Mouse (Mus musculus) embryo, embryonic 9.5 days (tissue): Measurements from ENCODE around the gene 0610040J01Rik.
A peak's percentile ranks its signal among the peaks of the same experiment; 100 is the strongest.

Experiments used
- DNase-seq: peaks from one replicate; pipeline ENCODE4 v3.0.0-alpha.2; 2017; ENCODE audit errors: extremely low spot score

0610040J01Rik gene

DNA sequence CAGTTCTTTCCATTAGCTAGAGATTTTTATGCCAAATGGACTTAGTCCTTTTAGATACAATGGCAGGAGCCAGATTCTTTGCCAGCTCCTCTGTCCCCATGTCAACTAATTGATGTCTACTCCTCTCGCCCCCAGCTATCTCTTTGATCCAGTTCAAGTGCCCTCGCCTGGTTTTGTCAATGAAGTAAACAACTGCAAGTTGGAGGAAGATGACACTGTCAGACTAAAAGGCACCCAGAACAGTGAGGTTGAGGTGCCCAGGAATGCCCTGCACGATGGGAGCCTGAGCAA is 85.6 kb downstream of the 0610040J01Rik start:
- no peak for DNase-seq

DNA sequence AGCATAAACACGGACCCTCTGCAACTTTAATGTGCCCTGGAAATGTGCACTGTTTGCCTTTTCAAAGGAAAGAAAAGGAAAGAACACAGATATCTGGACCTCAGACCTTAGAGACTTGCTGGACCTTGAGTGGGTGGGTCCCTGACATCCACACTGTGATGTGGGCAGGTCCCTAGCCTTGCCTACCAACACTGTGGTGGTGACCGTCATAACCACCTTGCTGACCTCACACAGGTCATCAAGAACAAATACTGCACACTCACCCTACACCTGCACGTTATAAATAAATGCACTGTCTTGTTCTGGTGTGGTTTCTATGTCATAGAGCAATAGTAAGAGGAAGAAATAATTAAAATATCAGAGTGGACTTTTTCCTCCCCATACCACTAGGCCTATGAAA is 91.2 kb downstream of the 0610040J01Rik start:
- no peak for DNase-seq

DNA sequence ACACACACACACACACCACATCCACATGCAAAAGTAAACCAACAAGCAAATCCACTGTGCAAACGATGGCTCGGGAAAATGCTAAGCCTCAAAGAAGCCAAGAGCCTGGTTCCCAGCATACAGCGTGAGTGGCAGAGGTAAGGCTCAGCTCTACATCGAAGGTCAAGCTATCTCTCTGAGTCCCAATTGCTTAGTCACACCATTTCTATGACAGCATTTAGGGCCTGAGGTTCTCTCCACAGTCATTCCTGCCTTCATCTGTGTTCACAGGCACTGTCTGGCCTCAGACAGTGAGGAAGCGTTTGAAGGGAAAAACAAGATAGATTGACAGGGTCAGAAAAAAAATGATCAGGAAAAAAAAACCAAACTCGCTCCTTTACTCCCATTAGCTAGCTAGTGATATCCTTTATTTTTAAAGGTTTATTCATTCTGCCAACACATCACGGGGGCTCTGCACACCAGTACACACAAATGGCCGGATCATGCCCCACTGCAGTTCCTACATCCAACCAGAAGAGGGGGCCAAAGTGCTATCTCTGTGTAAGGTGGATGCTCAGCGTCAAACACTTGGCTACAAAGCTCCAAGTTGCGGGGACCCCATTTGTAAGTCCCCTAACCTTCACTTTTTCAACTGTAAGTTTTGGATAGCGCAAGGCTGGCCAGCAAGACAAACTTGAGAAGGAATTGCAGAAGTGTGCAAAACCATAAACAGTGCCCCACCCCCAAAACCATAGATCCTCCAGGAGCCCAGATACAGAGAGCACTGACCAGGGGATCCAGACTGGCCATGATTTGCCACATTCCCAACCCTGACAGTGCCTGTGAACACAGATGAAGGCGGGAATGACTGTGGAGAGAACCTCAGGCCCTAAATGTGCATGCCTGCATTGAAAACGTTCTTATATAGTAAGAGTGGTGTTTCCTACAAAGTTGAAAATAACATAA is 94.3 kb downstream of the 0610040J01Rik start:
- DNase-seq = peak; percentile 85

DNA sequence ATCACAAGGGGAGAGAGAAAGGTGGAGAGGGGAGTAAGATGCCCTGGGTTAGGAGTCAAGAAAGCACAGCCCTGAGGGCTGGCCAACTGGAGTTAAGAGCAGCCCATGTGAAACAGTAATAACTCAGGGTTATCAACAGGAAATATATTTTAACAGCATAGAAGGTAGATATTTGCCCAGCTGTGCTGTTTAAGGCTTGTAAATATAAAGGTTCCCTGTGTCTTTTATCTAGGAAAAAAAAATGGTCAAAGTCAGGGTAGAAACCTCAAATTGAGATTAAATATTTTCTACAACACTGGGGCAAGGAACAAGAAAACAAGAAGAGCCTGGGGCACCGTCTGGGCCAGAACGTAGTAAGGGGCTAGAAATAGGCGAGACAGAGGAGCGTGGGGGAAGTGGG is 95.3 kb downstream of the 0610040J01Rik start:
- no peak for DNase-seq

DNA sequence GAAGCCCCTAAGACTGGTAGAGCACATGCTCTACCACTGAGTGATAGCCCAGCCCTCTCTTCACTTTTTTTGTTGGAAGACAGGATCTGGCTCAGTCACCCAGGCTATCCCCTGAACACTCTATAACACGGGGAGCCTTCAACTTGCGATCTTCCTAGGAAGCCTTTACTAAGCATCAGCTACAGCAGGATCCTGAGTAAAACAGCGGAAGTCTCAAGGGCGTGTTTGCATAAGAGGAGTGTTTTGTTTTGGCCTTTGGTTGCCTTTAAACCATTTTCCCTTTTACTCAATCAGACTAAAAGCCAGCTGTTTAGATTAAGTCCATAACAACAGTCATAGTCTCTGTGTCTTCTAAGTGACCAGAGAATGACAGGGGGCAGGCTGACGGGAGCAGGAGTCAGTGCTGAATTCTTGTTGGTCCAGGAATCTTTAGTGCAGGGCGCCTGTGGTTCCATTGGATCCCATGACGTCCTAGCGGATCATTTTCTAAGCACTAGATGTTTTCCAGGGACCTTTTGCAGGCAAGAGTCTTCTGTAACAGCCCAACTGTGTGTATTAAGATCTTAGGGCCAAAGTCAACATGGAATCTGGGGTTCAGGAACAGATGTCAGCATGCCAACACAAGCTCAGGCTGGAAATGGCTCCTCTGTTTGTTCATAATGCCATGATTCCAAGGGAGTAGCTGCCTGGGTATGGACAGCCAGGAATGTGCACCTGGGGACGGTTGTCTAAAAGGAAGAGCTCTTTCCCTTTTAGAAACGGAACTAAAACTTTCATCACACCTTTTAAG is 98.2 kb downstream of the 0610040J01Rik start:
- no peak for DNase-seq

DNA sequence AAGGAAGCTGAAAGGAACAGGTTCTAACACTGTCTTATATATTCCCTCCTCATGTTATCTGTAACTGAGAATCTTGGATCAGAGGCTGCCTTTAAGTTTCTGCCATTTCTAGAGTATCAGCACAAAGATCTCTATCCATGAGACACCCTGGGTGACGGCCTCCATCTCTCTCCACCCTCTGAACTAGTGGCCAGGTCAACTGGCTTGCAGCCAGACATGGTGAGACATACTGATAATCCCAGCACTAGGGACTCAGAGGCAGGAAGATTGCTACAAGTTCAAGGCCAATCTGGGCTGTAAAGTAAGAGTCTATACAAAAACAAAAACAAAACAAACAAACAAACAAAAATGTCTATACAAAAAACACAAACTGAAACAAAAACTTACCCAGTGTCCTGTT is 102.7 kb downstream of the 0610040J01Rik start:
- no peak for DNase-seq

DNA sequence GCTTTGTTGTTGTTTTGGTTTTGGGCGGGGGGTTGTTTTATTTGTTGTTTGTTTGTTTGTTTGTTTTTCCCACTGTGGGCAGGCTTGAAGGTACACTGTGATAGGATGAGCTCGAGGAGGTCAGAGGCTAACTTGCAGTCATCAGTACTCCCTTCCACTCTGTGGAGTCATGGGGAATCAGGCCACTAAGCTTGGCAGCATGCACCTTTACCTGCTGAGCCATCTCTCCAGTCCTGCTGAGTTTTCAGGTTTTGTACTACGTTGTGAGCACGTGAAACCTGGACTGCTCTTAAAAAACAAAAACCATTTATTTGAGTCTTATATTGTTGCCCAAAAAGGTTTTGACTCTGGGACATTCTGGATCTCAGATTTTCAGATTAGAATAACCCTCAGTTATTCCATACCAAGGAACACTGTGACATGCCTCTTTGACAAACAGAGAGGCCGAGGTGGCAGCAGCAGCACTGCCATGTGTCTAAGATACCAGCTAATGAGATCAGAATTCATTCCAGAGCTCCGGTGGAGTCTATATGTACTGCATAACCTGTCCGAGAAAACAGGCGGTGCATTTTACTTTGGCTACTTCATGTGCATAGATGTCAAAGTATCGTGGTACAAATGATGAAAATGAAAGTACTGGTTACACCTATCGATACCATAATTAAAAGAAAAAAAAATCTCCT is 104.4 kb downstream of the 0610040J01Rik start:
- DNase-seq = no peak

DNA sequence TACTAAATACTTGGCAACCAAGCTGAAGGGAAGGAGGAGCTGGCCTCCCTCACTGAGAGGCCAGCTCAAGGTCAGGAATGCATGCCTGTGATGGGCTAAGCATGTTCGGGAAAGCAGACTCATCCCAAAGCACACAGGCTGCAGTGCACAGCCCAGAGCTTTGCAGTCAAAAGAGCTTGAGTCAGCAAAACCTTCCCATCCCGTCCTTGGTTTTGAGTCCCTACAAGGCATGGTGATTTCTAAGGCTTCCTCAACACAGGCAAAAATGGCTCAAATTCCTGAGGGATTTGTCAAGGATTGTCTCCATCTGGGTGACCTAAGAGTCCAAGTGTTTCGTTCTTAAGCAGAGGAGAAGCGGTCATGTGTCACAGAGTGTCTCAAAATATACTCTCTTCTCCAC is 106.0 kb downstream of the 0610040J01Rik start:
- no peak for DNase-seq

DNA sequence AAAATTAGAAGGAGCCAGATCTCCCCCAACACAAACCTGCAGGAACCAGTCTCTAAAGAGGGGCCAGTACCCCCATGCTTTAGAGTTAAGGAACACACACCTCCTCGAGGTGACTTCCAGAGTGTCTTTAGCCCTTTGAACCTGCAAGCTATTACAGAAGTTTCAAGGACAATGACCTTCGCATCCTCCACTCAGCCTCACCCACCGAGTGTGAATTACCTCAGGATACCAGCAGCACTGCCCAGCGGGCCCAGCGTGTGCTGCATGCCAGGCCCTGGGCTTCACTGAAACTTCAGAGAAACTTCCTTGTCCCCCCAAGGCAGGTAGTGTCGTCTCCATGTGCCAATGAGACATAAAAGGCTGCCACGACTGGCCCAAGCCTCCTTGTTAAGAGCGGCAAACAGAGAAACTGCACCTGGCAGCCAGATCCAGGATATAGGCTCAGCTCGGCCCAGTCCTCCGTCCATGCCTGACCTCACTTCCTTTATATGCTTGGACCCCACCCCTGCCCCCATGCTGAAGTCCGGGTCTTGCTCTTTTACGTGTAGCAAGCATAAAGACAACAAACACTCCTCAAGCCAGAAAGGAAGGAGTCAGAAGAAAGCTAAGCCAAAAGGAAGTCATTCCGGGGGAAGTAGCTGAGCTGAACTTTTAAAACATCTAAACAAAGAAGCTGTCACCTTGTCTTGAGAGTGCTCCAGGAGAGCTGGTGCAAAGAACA is 111.3 kb downstream of the 0610040J01Rik start:
- no peak for DNase-seq

DNA sequence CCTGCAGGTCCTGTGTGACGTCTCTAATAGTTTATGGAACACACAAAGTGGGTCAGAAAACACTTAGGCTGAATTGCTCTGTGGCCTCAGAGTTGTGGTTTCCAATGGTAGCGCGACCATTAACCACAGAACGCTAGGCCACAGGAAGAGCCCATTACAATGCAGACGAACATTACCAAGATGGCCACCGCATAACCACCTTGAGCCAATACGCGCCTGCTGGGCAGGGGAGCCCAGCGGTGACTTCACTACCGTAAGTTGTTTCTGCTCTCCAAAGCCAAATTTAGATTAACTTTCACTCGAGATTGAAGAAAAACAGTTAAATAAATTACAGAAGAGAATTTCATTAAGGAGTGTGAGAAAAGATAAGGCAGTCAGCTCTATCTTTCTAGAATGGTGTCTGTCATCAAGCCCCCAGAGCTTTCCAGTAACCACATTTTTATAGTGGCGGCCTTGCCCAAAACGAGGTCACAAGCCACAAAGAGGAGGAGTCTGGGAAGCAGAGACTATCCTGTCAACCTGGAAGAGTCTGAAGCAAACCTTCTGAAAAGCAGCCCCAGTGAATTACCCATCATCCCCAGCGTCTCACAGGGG is 113.0 kb downstream of the 0610040J01Rik start:
- no peak for DNase-seq

DNA sequence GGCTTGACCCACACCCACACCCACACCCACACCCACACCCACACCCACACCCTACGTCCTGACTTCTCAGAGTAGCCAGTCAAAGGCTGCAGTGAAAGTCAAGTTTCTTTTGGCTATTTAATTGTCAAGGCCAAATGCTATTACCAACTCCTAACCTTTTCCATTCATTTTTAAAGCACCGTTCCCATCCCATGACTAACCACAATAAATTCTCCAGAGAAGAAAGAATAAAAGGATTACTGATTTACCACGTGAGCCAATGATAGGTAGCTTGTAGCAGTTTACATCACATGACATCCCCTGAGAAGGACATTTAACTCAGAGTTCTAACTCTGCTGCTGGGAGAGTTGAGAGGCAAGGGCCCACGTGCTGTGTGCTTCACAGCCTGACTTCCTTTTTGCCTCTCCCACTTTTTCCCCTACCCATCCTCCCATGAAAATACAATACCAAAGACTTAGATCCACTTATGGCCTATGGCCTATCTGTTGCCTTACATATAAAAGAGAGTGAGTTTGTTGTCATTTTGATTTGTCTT is 118.7 kb downstream of the 0610040J01Rik start:
- DNase-seq = no peak

DNA sequence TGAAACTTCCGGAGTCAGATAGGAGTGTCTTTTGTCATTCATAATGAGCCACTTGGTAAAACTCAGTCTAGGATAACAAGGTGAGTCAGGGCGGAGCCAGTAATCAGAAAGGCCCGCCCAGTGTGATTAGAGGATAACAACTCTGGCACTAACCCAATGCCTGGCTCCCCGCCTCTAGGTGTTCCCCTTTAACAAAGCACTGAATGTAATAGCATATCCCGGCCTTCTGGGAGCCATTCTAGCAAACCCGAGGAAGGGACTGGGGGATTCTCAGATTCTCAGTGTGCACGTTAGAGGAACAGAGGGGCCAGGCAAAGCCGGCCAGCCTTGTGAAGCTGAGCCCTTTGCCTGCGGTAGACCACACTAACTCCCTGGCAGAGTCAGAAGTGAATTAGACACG is 120.7 kb downstream of the 0610040J01Rik start:
- DNase-seq = no peak

DNA sequence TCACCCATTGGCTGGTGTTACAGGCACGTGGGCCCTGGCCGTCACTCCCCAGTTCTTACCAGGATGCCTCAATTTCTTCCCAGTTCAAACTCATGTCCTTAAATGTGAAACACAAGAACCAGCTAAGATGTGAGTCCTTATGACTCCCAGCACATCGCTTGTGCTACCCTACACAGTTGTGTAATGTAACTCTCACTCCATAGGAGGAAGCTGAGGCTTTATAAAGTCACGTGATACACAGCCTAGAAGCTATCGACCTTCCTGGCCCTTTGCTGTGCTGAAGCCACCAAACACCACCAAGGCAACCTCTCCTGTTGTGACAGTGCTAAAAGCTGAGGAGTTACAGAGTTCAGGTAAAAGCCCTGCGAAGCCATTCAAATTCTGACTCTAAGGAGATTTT is 123.4 kb downstream of the 0610040J01Rik start:
- DNase-seq = no peak

DNA sequence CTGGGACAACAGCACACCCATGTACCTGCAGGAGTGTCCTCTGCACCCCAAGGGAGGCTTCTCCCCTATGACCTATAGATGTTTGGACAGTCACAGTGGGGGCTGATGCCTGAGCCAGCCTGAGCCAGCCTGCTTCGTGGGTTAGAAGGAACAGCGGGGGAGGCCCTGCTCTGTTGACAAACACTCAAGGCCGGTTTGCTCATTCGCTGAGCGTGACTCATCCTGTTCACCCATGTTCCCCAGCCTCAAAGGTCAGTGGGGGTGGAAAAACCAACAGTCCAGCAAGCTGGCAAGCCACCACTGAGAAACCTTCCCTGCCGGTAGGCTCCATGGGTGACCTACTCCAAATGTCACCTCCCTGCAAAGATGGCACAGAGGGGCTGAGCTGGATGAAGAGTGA is 124.6 kb downstream of the 0610040J01Rik start:
- no peak for DNase-seq

DNA sequence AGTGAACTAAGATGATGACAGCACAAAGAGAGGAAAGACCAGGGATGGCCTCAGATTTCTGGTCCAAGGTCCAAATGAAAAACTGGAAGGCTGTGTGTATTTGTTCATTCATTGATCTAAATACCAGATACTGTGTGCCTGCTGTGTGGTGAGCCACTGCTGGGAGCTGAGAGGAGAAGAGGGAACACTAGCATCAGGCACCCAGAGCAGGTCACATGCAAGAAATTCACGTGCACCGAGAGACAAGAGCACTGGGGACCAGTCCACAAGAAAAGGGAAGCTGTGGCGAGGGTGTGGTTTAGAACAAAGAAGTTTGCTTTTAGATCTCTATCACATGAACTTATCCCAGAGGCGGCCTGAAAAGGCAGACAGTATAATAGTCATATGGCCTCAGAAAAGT is 126.4 kb downstream of the 0610040J01Rik start:
- DNase-seq = no peak

DNA sequence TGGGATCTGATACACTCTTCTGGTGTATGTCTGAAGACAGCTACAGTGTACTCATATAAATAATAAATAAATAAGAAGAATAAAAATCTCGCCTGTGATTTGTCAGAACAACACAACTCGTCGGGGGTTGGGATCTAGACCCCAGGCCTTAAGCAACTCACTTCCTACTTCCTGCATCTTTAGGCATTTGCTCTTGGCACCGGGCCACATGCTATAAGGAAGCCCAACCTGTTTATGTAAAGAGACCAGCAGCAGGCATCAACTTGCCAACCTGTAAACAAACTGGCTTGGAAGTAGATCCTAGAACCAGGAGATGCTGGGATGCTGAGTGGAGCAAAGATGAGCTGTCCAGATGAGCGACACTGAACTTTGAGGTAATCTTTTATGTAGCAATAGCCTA is 129.7 kb downstream of the 0610040J01Rik start:
- DNase-seq = no peak

DNA sequence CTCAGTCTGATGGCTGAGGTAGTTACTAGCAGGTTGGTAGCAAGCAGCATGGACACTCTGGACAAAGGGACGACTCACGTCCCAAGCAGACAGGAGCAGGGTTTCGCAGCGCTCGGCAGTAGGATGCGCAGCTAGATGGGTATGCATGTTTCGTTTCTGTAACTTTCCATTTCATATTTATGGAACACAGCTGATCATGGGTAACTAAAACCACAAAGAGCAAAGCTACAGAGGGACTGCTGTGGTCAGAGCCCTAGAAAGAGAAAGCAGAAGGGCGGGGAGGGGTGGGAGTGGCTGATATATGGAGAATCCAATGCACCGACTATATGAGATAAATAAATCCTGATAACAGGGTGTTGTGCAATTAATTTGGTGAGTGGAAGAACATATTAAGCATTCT is 131.1 kb downstream of the 0610040J01Rik start:
- no peak for DNase-seq

DNA sequence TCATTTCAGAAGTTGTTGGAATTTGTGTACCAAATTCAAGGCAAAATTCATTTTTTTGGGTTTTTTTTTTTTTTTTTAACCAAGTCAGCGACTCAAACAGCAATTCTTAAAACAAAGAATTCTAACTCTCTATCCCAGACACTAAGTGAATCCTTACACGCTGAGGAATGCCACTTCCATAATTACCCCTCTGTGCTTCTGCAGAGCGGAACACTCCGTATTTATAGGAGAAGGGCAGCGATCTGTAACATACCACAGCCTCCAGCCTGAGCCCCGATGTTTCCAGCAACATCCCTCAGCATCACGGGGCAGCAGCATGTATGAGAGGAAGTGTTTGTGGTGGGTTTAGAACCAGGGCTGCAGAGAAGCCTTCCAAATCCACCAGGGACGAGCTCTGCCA is 135.4 kb downstream of the 0610040J01Rik start:
- no peak for DNase-seq

DNA sequence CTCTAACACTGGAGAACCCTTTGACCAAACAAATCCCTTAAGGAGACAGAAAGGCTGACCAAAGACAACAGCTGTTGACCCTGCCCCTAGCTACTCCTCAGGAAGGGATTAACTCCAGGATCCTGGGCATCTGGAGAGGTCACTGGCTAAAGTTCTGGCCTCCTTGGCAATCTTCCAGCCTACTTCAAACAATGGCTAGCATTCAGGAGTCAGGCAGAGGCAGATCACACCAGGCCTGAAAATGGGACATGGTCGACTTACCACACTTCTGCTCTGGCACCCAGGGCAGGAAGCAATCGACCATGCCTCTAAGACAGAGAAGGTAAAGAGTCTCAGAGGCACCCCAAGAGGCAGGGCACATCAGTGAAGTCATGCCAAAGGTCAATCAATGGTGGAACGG is 137.0 kb downstream of the 0610040J01Rik start:
- DNase-seq = no peak
